Mouse (Mus musculus): Measurements from ENCODE around the gene Rapgef3.

Gene Rapgef3

GRCm38 (mm10) chr15:97744930-97745329 lies 22.8 kb downstream of the Rapgef3 start:
- no peak for DNase-seq

GRCm38 (mm10) chr15:97743961-97744525 lies 23.7 kb downstream of the Rapgef3 start:
- DNase-seq: no peak

GRCm38 (mm10) chr15:97743210-97743609 lies 24.6 kb downstream of the Rapgef3 start:
- DNase-seq: no peak

GRCm38 (mm10) chr15:97742600-97742999 lies 25.2 kb downstream of the Rapgef3 start:
- no peak for DNase-seq

GRCm38 (mm10) chr15:97742074-97742473 lies 25.7 kb downstream of the Rapgef3 start:
- no peak for DNase-seq

- no peak for DNase-seq
Observed at GRCm38 (mm10) chr15:97741662-97742061, 26.1 kb downstream of the Rapgef3 start.

GRCm38 (mm10) chr15:97740283-97740732 lies 27.5 kb downstream of the Rapgef3 start:
- DNase-seq: no peak

- DNase-seq: no peak
Observed at GRCm38 (mm10) chr15:97738923-97739322, 28.8 kb downstream of the Rapgef3 start.

GRCm38 (mm10) chr15:97731988-97732387 lies 35.8 kb downstream of the Rapgef3 start:
- DNase-seq: no peak

GRCm38 (mm10) chr15:97731111-97731510 lies 36.7 kb downstream of the Rapgef3 start, which contains the start of gene Endou:
Gene Endou, minus strand, starts transcription at chr15:97731339.
- DNase-seq: no peak

- DNase-seq: peak; percentile 52
Observed at GRCm38 (mm10) chr15:97730365-97730764, 37.4 kb downstream of the Rapgef3 start.

GRCm38 (mm10) chr15:97728804-97729203 lies 39.0 kb downstream of the Rapgef3 start:
- peak; percentile 61 for DNase-seq

- no peak for DNase-seq
Observed at GRCm38 (mm10) chr15:97728394-97728793, 39.4 kb downstream of the Rapgef3 start.

GRCm38 (mm10) chr15:97727520-97727919 lies 40.3 kb downstream of the Rapgef3 start:
- DNase-seq: no peak

- no peak for DNase-seq
Observed at GRCm38 (mm10) chr15:97727048-97727447, 40.7 kb downstream of the Rapgef3 start.

- no peak for DNase-seq
Observed at GRCm38 (mm10) chr15:97726310-97726709, 41.5 kb downstream of the Rapgef3 start.

GRCm38 (mm10) chr15:97725198-97725785 lies 42.5 kb downstream of the Rapgef3 start:
- DNase-seq: no peak

GRCm38 (mm10) chr15:97724346-97725197 lies 43.2 kb downstream of the Rapgef3 start:
- DNase-seq: no peak

GRCm38 (mm10) chr15:97723536-97724345 lies 44.0 kb downstream of the Rapgef3 start:
- DNase-seq: no peak

- DNase-seq: peak; percentile 45
Observed at GRCm38 (mm10) chr15:97721008-97721701, 46.6 kb downstream of the Rapgef3 start.

- peak; percentile 60 for DNase-seq
Observed at GRCm38 (mm10) chr15:97720026-97720675, 47.6 kb downstream of the Rapgef3 start.

GRCm38 (mm10) chr15:97719494-97719893 lies 48.3 kb downstream of the Rapgef3 start:
- no peak for DNase-seq

All from kidney, postnatal 10 days (tissue).